Mouse (Mus musculus) heart, adult 11 months (tissue): Measurements from ENCODE around the gene Gm3591.
A peak's percentile ranks its signal among the peaks of the same experiment; 100 is the strongest.
"Not testable (repeated sequence)": the region's sequence is repeated elsewhere in the genome, so short reads cannot be mapped to it uniquely, and the experiment has no call there.

Experiments used
- DNase-seq: peaks from one replicate; pipeline ENCODE4 v3.0.0; 2022

The Gm3591 gene

GRCm38 (mm10) chr14:6412382-6412781 is at the start of gene Gm3591:
Gene Gm3591 (minus strand): TSS chr14:6412482.
- not testable (repeated sequence) for DNase-seq

GRCm38 (mm10) chr14:6444511-6444910 is 32.2 kb upstream of the Gm3591 start, which contains the start of gene Gm3594:
Gene Gm3594 (minus strand): TSS chr14:6444611.
- DNase-seq = not testable (repeated sequence)

GRCm38 (mm10) chr14:6440774-6441173 is 28.5 kb upstream of the Gm3591 start:
- DNase-seq = peak; percentile 76

GRCm38 (mm10) chr14:6440206-6440605 is 27.9 kb upstream of the Gm3591 start:
- DNase-seq = peak; percentile 92

GRCm38 (mm10) chr14:6426766-6427165 is 14.5 kb upstream of the Gm3591 start:
- DNase-seq = peak; percentile 97

GRCm38 (mm10) chr14:6426353-6426752 is 14.1 kb upstream of the Gm3591 start:
- not testable (repeated sequence) for DNase-seq

GRCm38 (mm10) chr14:6390219-6390618 is 22.1 kb downstream of the Gm3591 start, which contains the start of gene Gm16440:
Gene Gm16440 (minus strand): TSS chr14:6390319.
- DNase-seq = not testable (repeated sequence)
